Mouse (Mus musculus) CH12.LX (cell line): ENCODE measurements around the gene Xpo4. TPM values are rescaled to one million over a fixed set of nuclear protein-coding genes. Genes with fewer than 3 reads are reported as not detected.

Experiments used
- DNase-seq: peaks from one replicate; pipeline ENCODE4 v3.0.0-alpha.2; 2013; ENCODE audit errors: extremely low read depth
- H3K27ac ChIP-seq: 2 replicates; pipeline ENCODE4 v1.5.1; 2012; ENCODE audit warnings: low read depth, mild to moderate bottlenecking, control low read depth, moderate library complexity; ENCODE audit not compliant: insufficient read depth
- H3K27me3 ChIP-seq: replicated peaks from 2 replicates; pipeline ENCODE3; 2012; ENCODE audit warnings: inconsistent platforms
- H3K36me3 ChIP-seq, 2 experiments: replicated peaks in 1 of 2; 2 replicates each; pipeline versions ENCODE3 to v1.6.1; 2012; ENCODE audit warnings: inconsistent platforms in 1 of 2, low read length in 1 of 2, mild to moderate bottlenecking in 1 of 2, mixed read lengths in 1 of 2, moderate library complexity in 1 of 2; ENCODE audit not compliant: control insufficient read depth in 1 of 2, insufficient read depth in 1 of 2
- H3K4me1 ChIP-seq, 2 experiments: 2 replicates each; pipeline ENCODE4 v1.6.1; 2012; ENCODE audit warnings: inconsistent platforms in 1 of 2, moderate library complexity in 1 of 2; ENCODE audit not compliant: insufficient read depth in 2 of 2, control insufficient read depth in 1 of 2
- H3K4me2 ChIP-seq: 2 replicates; pipeline ENCODE4 v1.6.1; 2012; ENCODE audit warnings: low read depth, mild to moderate bottlenecking, control low read depth; ENCODE audit not compliant: poor library complexity, insufficient read depth, severe bottlenecking
- H3K4me3 ChIP-seq, 3 experiments: fragments of 150-350 bp in 1 of 3; sonication (generic) in 1 of 3; replicated peaks in 1 of 3; 2 replicates each; pipeline versions ENCODE3 to v1.5.1; 2011 to 2012; ENCODE audit warnings: low read depth in 2 of 3, low read length in 2 of 3, mild to moderate bottlenecking in 2 of 3, moderate library complexity in 2 of 3, control low read depth in 1 of 3, improper control_type of control experiment in 1 of 3, inconsistent platforms in 1 of 3, mixed read lengths in 1 of 3; ENCODE audit not compliant: poor library complexity in 1 of 3
- H3K79me2 ChIP-seq: replicated peaks from 2 replicates; pipeline ENCODE4 v1.6.1; 2012; ENCODE audit warnings: mild to moderate bottlenecking, moderate library complexity; ENCODE audit not compliant: control insufficient read depth, poor library complexity, insufficient read depth, severe bottlenecking; ENCODE audit errors: extremely low read depth
- H3K9ac ChIP-seq: 2 replicates; pipeline ENCODE4 v1.6.1; 2012; ENCODE audit warnings: low read depth, mild to moderate bottlenecking, control low read depth, moderate library complexity; ENCODE audit not compliant: insufficient read depth
- H3K9me3 ChIP-seq: replicated peaks from 2 replicates; pipeline ENCODE3; 2012; ENCODE audit warnings: low read length, inconsistent platforms, mixed read lengths
- BHLHE40 ChIP-seq: IDR thresholded peaks from 2 replicates; pipeline ENCODE4 v1.6.1; 2011; ENCODE audit warnings: mild to moderate bottlenecking, low read depth, low read length, improper control_type of control experiment
- CHD1 ChIP-seq: IDR thresholded peaks from 2 replicates; pipeline ENCODE4 v1.6.1; 2012; ENCODE audit warnings: low read depth, low read length, improper control_type of control experiment, inconsistent platforms
- CHD2 ChIP-seq: IDR thresholded peaks from 2 replicates; pipeline ENCODE4 v1.6.1; 2011; ENCODE audit warnings: low read length, improper control_type of control experiment
- CTCF ChIP-seq, 2 experiments: IDR thresholded peaks in 1 of 2; conservative IDR thresholded peaks in 1 of 2; 2 replicates each; pipeline ENCODE4 v1.5.1; 2011 to 2012; ENCODE audit warnings: low read depth in 2 of 2, low read length in 2 of 2, improper control_type of control experiment in 1 of 2, inconsistent platforms in 1 of 2, mild to moderate bottlenecking in 1 of 2, moderate library complexity in 1 of 2
- E2F4 ChIP-seq: IDR thresholded peaks from 2 replicates; pipeline ENCODE4 v1.6.1; 2011; ENCODE audit warnings: low read depth, low read length, improper control_type of control experiment; ENCODE audit not compliant: insufficient replicate concordance
- ELF1 ChIP-seq: IDR thresholded peaks from 2 replicates; pipeline ENCODE4 v1.6.1; 2014; ENCODE audit warnings: low read depth, mild to moderate bottlenecking, inconsistent platforms, low read length, improper control_type of control experiment
- EP300 ChIP-seq: IDR thresholded peaks from 2 replicates; pipeline ENCODE4 v1.6.1; 2011; ENCODE audit warnings: low read length, improper control_type of control experiment
- ETS1 ChIP-seq: conservative IDR thresholded peaks from 2 replicates; pipeline ENCODE4 v1.6.1; 2012; ENCODE audit warnings: low read depth, mild to moderate bottlenecking, inconsistent platforms, low read length, improper control_type of control experiment, moderate library complexity
- GABPA ChIP-seq: IDR thresholded peaks from 2 replicates; pipeline ENCODE4 v1.6.1; 2012; ENCODE audit warnings: low read depth, low read length, improper control_type of control experiment, inconsistent platforms; ENCODE audit not compliant: insufficient replicate concordance
- HCFC1 ChIP-seq: IDR thresholded peaks from 2 replicates; pipeline ENCODE4 v1.6.1; 2012; ENCODE audit warnings: low read depth, mild to moderate bottlenecking, inconsistent platforms, low read length, improper control_type of control experiment
- IRF4 ChIP-seq: IDR thresholded peaks from 2 replicates; pipeline ENCODE4 v1.6.1; 2014; ENCODE audit warnings: low read depth, mild to moderate bottlenecking, inconsistent platforms, low read length, improper control_type of control experiment
- JUN ChIP-seq: IDR thresholded peaks from 2 replicates; pipeline ENCODE4 v1.6.1; 2011; ENCODE audit warnings: low read depth, mild to moderate bottlenecking, low read length, improper control_type of control experiment, moderate library complexity; ENCODE audit not compliant: insufficient read depth
- JUND ChIP-seq: conservative IDR thresholded peaks from 2 replicates; pipeline ENCODE4 v1.6.1; 2011; ENCODE audit warnings: low read depth, low read length, improper control_type of control experiment
- KAT2A ChIP-seq: IDR thresholded peaks from 2 replicates; pipeline ENCODE4 v1.6.1; 2012; ENCODE audit warnings: low read length, improper control_type of control experiment, inconsistent platforms; ENCODE audit not compliant: insufficient replicate concordance
- MAFK ChIP-seq: IDR thresholded peaks from 2 replicates; pipeline ENCODE4 v1.6.1; 2011; ENCODE audit warnings: low read length, improper control_type of control experiment; ENCODE audit not compliant: insufficient replicate concordance
- MAX ChIP-seq: IDR thresholded peaks from 2 replicates; pipeline ENCODE4 v1.6.1; 2011; ENCODE audit warnings: low read length, improper control_type of control experiment
- MAZ ChIP-seq: IDR thresholded peaks from 2 replicates; pipeline ENCODE4 v1.6.1; 2012; ENCODE audit warnings: low read depth, mild to moderate bottlenecking, inconsistent platforms, low read length, improper control_type of control experiment, moderate library complexity
- MEF2A ChIP-seq: IDR thresholded peaks from 2 replicates; pipeline ENCODE4 v1.6.1; 2014; ENCODE audit warnings: low read depth, mild to moderate bottlenecking, inconsistent platforms, low read length, improper control_type of control experiment, borderline replicate concordance
- MXI1 ChIP-seq: IDR thresholded peaks from 2 replicates; pipeline ENCODE4 v1.6.1; 2011; ENCODE audit warnings: mild to moderate bottlenecking, low read depth, low read length, improper control_type of control experiment
- MYC ChIP-seq: IDR thresholded peaks from 2 replicates; pipeline ENCODE4 v1.6.1; 2011; ENCODE audit warnings: low read depth, mild to moderate bottlenecking, improper control_type of control experiment, low read length
- NELFE ChIP-seq: IDR thresholded peaks from 2 replicates; pipeline ENCODE4 v1.6.1; 2011; ENCODE audit warnings: low read depth, low read length, improper control_type of control experiment
- NRF1 ChIP-seq: IDR thresholded peaks from 2 replicates; pipeline ENCODE4 v1.6.1; 2014; ENCODE audit warnings: low read depth, mild to moderate bottlenecking, inconsistent platforms, low read length, improper control_type of control experiment, moderate library complexity
- PAX5 ChIP-seq: IDR thresholded peaks from 2 replicates; pipeline ENCODE4 v1.6.1; 2012; ENCODE audit warnings: low read length, inconsistent platforms, mixed read lengths
- POLR2A ChIP-seq: IDR thresholded peaks from 2 replicates; pipeline ENCODE4 v1.6.1; 2011; ENCODE audit warnings: low read depth, mild to moderate bottlenecking, improper control_type of control experiment, low read length
- POLR2AphosphoS2 ChIP-seq: IDR thresholded peaks from 2 replicates; pipeline ENCODE4 v1.6.1; 2011; ENCODE audit warnings: low read depth, low read length, improper control_type of control experiment
- RAD21 ChIP-seq: IDR thresholded peaks from 2 replicates; pipeline ENCODE4 v1.6.1; 2011; ENCODE audit warnings: low read depth, mild to moderate bottlenecking, low read length, improper control_type of control experiment, moderate library complexity
- SIN3A ChIP-seq: IDR thresholded peaks from 2 replicates; pipeline ENCODE4 v1.6.1; 2012; ENCODE audit warnings: low read length, improper control_type of control experiment, inconsistent platforms
- SMC3 ChIP-seq: IDR thresholded peaks from 2 replicates; pipeline ENCODE4 v1.6.1; 2011; ENCODE audit warnings: low read depth, low read length, improper control_type of control experiment
- TBP ChIP-seq: conservative IDR thresholded peaks from 2 replicates; pipeline ENCODE4 v1.6.1; 2011; ENCODE audit warnings: low read depth, low read length, improper control_type of control experiment
- TCF12 ChIP-seq: IDR thresholded peaks from 2 replicates; pipeline ENCODE4 v1.6.1; 2014; ENCODE audit warnings: low read depth, mild to moderate bottlenecking, inconsistent platforms, low read length, improper control_type of control experiment
- UBTF ChIP-seq: IDR thresholded peaks from 2 replicates; pipeline ENCODE4 v1.6.1; 2012; ENCODE audit warnings: low read depth, mild to moderate bottlenecking, inconsistent platforms, low read length, improper control_type of control experiment, moderate library complexity
- USF1 ChIP-seq: IDR thresholded peaks from 2 replicates; pipeline ENCODE4 v1.6.1; 2014; ENCODE audit warnings: low read depth, mild to moderate bottlenecking, inconsistent platforms, low read length, improper control_type of control experiment
- USF2 ChIP-seq: conservative IDR thresholded peaks from 2 replicates; pipeline ENCODE4 v1.6.1; 2011; ENCODE audit warnings: low read depth, low read length, improper control_type of control experiment
- ZC3H11A ChIP-seq: IDR thresholded peaks from 2 replicates; pipeline ENCODE4 v1.6.1; 2012; ENCODE audit warnings: low read depth, mild to moderate bottlenecking, inconsistent platforms, low read length, improper control_type of control experiment
- ZKSCAN1 ChIP-seq: IDR thresholded peaks from 2 replicates; pipeline ENCODE4 v1.6.1; 2012; ENCODE audit warnings: low read depth, inconsistent platforms, low read length, improper control_type of control experiment, borderline replicate concordance
- ZMIZ1 ChIP-seq: IDR thresholded peaks from 2 replicates; pipeline ENCODE4 v1.6.1; 2012; ENCODE audit warnings: low read depth, mild to moderate bottlenecking, inconsistent platforms, low read length, improper control_type of control experiment
- ZNF384 ChIP-seq: IDR thresholded peaks from 2 replicates; pipeline ENCODE4 v1.6.1; 2012; ENCODE audit warnings: low read depth, low read length, improper control_type of control experiment, inconsistent platforms
- dilution Hi-C: fragments of 300-500 bp; cut with MboI; formaldehyde crosslinking; loops from 2 replicates; pipeline ENCODE4 v1.14.3; 2020; ENCODE audit warnings: low sequenced_read_pairs; ENCODE audit not compliant: extremely low pct_unique_long_range_greater_than_20kb, extremely low pct_ligation_motif_present
- in situ Hi-C: fragments of 300-500 bp; cut with MboI; formaldehyde crosslinking; loops from 3 replicates; pipeline ENCODE4 v1.14.3; 2019; ENCODE audit warnings: low sequenced_read_pairs, low pct_ligation_motif_present, low pct_unique_long_range_greater_than_20kb, mixed read lengths
- polyA plus RNA-seq: library from polyadenylated mRNA; unstranded; fragments of >175 nt; gene quantifications from 2 replicates; pipeline ENCODE4 v1.2.1, GENCODE M21; 2012; ENCODE audit warnings: low read depth; ENCODE audit not compliant: insufficient read length
- total RNA-seq, 2 experiments: library from RNA; depleted of rRNA; stranded (reverse); fragments of 300-350 nt in 1 of 2; fragments of >200 nt in 1 of 2; gene quantifications; 2 replicates each; pipeline ENCODE4 v1.2.3; 2012 to 2014

Gene Xpo4
- 30.2 and 41.0 TPM in 2 replicates for total RNA-seq (2012; rRNA removed)
- 47.3 and 57.8 TPM in 2 replicates for total RNA-seq (2014; rRNA removed)
- 36.3 and 43.0 TPM in 2 replicates for polyA plus RNA-seq

DNA sequence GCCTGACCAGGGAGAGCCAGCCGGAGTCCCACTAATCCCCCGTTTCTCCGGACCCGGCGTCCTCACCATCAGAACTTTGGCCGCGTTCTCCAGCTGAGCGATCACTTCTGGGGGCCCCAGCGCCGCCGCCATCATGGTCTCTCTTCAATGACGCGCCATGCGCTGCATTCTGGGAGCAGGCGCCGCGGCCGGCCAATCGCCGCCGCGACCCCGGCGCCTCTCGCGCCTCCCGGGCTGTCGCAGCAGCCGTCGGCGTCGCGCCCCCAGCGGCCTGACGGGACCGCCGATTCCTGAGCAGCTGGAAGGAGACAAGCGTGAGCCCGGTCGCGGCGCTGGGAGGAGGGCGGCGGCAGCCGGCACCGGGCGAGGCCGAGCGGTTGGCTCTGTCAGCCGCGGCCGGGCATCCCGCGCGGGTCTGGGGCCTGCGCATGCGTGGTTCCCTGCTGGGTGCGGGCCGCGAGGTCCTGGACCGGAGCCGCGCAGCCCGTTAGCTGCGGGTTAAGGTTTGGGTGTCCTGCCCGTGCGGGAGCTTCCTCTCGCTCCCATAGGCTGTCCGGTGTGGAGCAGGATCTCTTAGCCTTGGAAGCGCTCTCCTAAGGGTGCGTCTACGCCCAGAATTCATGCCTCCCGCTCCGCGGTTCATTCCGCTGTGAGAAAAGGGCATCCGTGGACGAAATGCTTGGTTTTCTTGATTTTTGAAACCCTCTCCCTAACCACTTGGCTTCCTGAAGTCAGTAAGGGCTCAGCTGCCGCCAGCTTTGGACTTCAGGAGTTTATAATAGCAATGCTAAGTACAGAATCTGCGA is at the start of gene Xpo4:
Xpo4 (minus strand) TSS at position 609 of the 806 bp plus-strand sequence.
- peak within 1 kb of the TSS; percentile 100 for H3K4me2 ChIP-seq
- H3K9ac ChIP-seq: peak within 1 kb of the TSS; percentile 84
- H3K36me3 ChIP-seq: peaks cover 5 to 14% of the 10 kb centered on the region in 2 experiments
- H3K9me3 ChIP-seq: no peaks in the 10 kb centered on the region
- in situ Hi-C loops (no loop called here), dilution Hi-C loops (no loop called here)
- H3K79me2 ChIP-seq: peaks cover 50% of the 10 kb centered on the region
- H3K27me3 ChIP-seq: no peaks in the 10 kb centered on the region
- peak within 1 kb of the TSS; percentile 71 to 95 (median 95) for H3K4me3 ChIP-seq
- peaks cover 2 to 29% of the 10 kb centered on the region in 2 experiments; a peak in 3 of 4 replicates for H3K4me1 ChIP-seq
- peak within 1 kb of the TSS; percentile 70 for H3K27ac ChIP-seq
- DNase-seq: peak; percentile 73
- TF ChIP-seq NELFE (peak; percentile 86), NRF1 (peak; percentile 89), POLR2AphosphoS2 (peak; percentile 46; the same call in 1 of the 2 replicates), SIN3A (peak; percentile 81), MXI1 (peak; percentile 75), E2F4 (no peak), USF1 (no peak), TBP (0 out of 2 replicates have a peak, but pooled peaks have one; percentile 46), JUND (no peak), CHD1 (peak; percentile 25; the same call in 1 of the 2 replicates), BHLHE40 (no peak), JUN (no peak), MYC (no peak), ZC3H11A (no peak), KAT2A (peak; percentile 78; the same call in 1 of the 2 replicates), EP300 (no peak), MAX (peak; percentile 9; the same call in 1 of the 2 replicates), MEF2A (peak; percentile 37; the same call in 1 of the 2 replicates), GABPA (no peak), CTCF (conservative IDR thresholded peaks at IDR 0.05 in 1 of 2, IDR thresholded peaks at IDR 0.05 in 1 of 2; ENCODE audit: low read depth in 2 of 2, low read length in 2 of 2) (peak in 1 of 2 experiments; percentile 32; a peak in 1 of 4 replicates), SMC3 (no peak), ETS1 (no peak), MAZ (0 out of 2 replicates have a peak, but pooled peaks have one; percentile 29), ZKSCAN1 (no peak), POLR2A (peak; percentile 81), TCF12 (peak; percentile 91), IRF4 (0 out of 2 replicates have a peak, but pooled peaks have one; percentile 2), PAX5 (no peak), ZMIZ1 (peak; percentile 92; the same call in 1 of the 2 replicates), CHD2 (peak; percentile 59), ELF1 (peak; percentile 40; the same call in 1 of the 2 replicates), HCFC1 (peak; percentile 78), ZNF384 (no peak), MAFK (no peak), USF2 (no peak), RAD21 (no peak), UBTF (peak; percentile 97)
